Comparison of ENCODE assay signal across 14 mouse cellular contexts in genomic region chr16:20703071-20703470, GRCm38 (mm10). TPM values are rescaled to one million over a fixed set of nuclear protein-coding genes. Genes with fewer than 3 reads are reported as not detected.
DNase-seq lines count a peak whose midpoint lies in the region; ATAC-seq lines count a peak whose summit lies in the region.
"Had no signal": no experiment of that assay in that cellular context is flagged by ENCODE, and none has a peak within 500 bp of the region (broad histone marks: within the 10 kb centered on the region; RNA-seq: fewer than 3 reads in every experiment).

No protein-coding gene starts in this region.

- peak; percentile 31 to 58 for DNase-seq in adrenal gland, adult (ENCODE audit: inconsistent age in 2 of 2, low spot score in 1 of 2)
- DNase-seq in adrenal gland, adult 8-10 months, result no peak
- no peak for DNase-seq in heart, embryonic 10.5 days (ENCODE audit: low spot score)
- no peak for DNase-seq in heart, postnatal 25 days (ENCODE audit: low spot score)
- no peak for DNase-seq in embryo, embryonic 10 days (ENCODE audit: low spot score)

- H3K9me3 ChIP-seq in heart, embryonic 10.5 days, result no peaks in the 10 kb centered on the region
- no peaks in the 10 kb centered on the region for H3K9me3 ChIP-seq in midbrain, embryonic 15.5 days
- no peaks in the 10 kb centered on the region for H3K9me3 ChIP-seq in midbrain, embryonic 13.5 days
- no peaks in the 10 kb centered on the region for H3K9me3 ChIP-seq in liver, embryonic 16.5 days (replicated peaks; ENCODE audit: control insufficient read depth, low read length)
- H3K9me3 ChIP-seq: forebrain, embryonic 12.5 days; hindbrain, embryonic 15.5 days; limb, embryonic 12.5 days had no signal

- H3K36me3 ChIP-seq in heart, embryonic 10.5 days, result peaks cover 14% of the 10 kb centered on the region; the same call in 1 of the 2 replicates
- H3K36me3 ChIP-seq in midbrain, embryonic 15.5 days (replicated peaks), result peaks cover 10% of the 10 kb centered on the region
- H3K36me3 ChIP-seq in midbrain, embryonic 13.5 days, result peaks cover 83% of the 10 kb centered on the region
- peaks cover 2% of the 10 kb centered on the region; the same call in 1 of the 2 replicates for H3K36me3 ChIP-seq in liver, embryonic 16.5 days (ENCODE audit: control insufficient read depth, insufficient read depth)

- 0 out of 2 replicates have a peak overlapping the region, but pooled peaks have one; percentile 18 for H3K27ac ChIP-seq in heart, embryonic 10.5 days
- no peak overlapping the region for H3K27ac ChIP-seq in midbrain, embryonic 15.5 days
- H3K27ac ChIP-seq in midbrain, embryonic 13.5 days, result no peak overlapping the region
- peak overlapping the region; percentile 91 for H3K27ac ChIP-seq in liver, embryonic 16.5 days (ENCODE audit: low read length)

- peaks cover 32% of the 10 kb centered on the region for H3K4me1 ChIP-seq in heart, embryonic 10.5 days
- H3K4me1 ChIP-seq in midbrain, embryonic 15.5 days, result peaks cover 19% of the 10 kb centered on the region
- peaks cover 31% of the 10 kb centered on the region for H3K4me1 ChIP-seq in midbrain, embryonic 13.5 days (replicated peaks)
- H3K4me1 ChIP-seq in liver, embryonic 16.5 days (ENCODE audit: control insufficient read depth, low read depth, low read length), result peaks cover 64% of the 10 kb centered on the region

- 85% methylated on average over 10 of the region's 10 CpGs for WGBS in heart, embryonic 10.5 days
- 93% methylated on average over 10 of the region's 10 CpGs for WGBS in midbrain, embryonic 15.5 days
- 95% methylated on average over 10 of the region's 10 CpGs for WGBS in midbrain, embryonic 13.5 days
- 77% methylated on average over 10 of the region's 10 CpGs for WGBS in liver, embryonic 16.5 days (ENCODE audit: insufficient replicate concordance)

- H3K4me2 ChIP-seq in midbrain, embryonic 15.5 days, result no peak overlapping the region
- no peak overlapping the region; the same call in 1 of the 2 replicates for H3K4me2 ChIP-seq in midbrain, embryonic 13.5 days (replicated peaks)
- peak overlapping the region; percentile 28 for H3K4me2 ChIP-seq in liver, embryonic 16.5 days (ENCODE audit: low read depth, low read length)
- H3K4me2 ChIP-seq: hindbrain, embryonic 15.5 days had no signal

- intact Hi-C loops in heart, postnatal 25 days (cut with DNase I), result no loop called here

- 0 out of 2 replicates have a peak, but pooled peaks have one; percentile 1 for ATAC-seq in midbrain, embryonic 15.5 days (replicated peaks)
- no peak; the same call in 1 of the 2 replicates for ATAC-seq in midbrain, embryonic 13.5 days
- no peak for ATAC-seq in liver, embryonic 16.5 days (ENCODE audit: low read depth)
- ATAC-seq: activated CD4-positive, CD25-positive, alpha-beta regulatory T cell, adult 4 months had no signal

- peaks cover 5% of the 10 kb centered on the region; the same call in 1 of the 2 replicates for H3K27me3 ChIP-seq in heart, embryonic 10.5 days (ENCODE audit: insufficient read depth, poor library complexity, severe bottlenecking)
- no peaks in the 10 kb centered on the region for H3K27me3 ChIP-seq in midbrain, embryonic 15.5 days (replicated peaks)
- no peaks in the 10 kb centered on the region for H3K27me3 ChIP-seq in midbrain, embryonic 13.5 days
- H3K27me3 ChIP-seq in liver, embryonic 16.5 days (ENCODE audit: control insufficient read depth, insufficient read depth, low read depth, low read length), result no peaks in the 10 kb centered on the region; the same call in 1 of the 2 replicates
- H3K27me3 ChIP-seq: forebrain, embryonic 12.5 days; hindbrain, embryonic 15.5 days; limb, embryonic 12.5 days had no signal

- no peak overlapping the region for H3K4me3 ChIP-seq in heart, embryonic 10.5 days
- no peak overlapping the region for H3K4me3 ChIP-seq in midbrain, embryonic 15.5 days
- H3K4me3 ChIP-seq in midbrain, embryonic 13.5 days (replicated peaks), result no peak overlapping the region
- peak overlapping the region; percentile 4; the same call in 1 of the 2 replicates for H3K4me3 ChIP-seq in liver, embryonic 16.5 days (ENCODE audit: low read depth, low read length)
- H3K4me3 ChIP-seq: forebrain, embryonic 12.5 days; hindbrain, embryonic 15.5 days; limb, embryonic 12.5 days had no signal

- no peak overlapping the region for H3K9ac ChIP-seq in midbrain, embryonic 15.5 days
- no peak overlapping the region for H3K9ac ChIP-seq in midbrain, embryonic 13.5 days (replicated peaks)
- peak overlapping the region; percentile 17 for H3K9ac ChIP-seq in liver, embryonic 16.5 days (ENCODE audit: low read depth, low read length)
- H3K9ac ChIP-seq: hindbrain, embryonic 15.5 days; limb, embryonic 12.5 days had no signal

RNA-seq across cellular contexts. Expression of gene Fam131a, which starts 10.0 kb away (rescaled TPM):
- total RNA-seq in adrenal gland, adult 8-10 months (2022), result 10 to 100 TPM; 15.1 to 24.4 (median 19.7) TPM
- 2.5 TPM in 2 replicates for polyA plus RNA-seq in heart, embryonic 10.5 days (2016; fragmentation: Nextera tagmentation; extraction: Ambion mirVana)
- total RNA-seq in heart, postnatal 25 days (2021), result 10 to 100 TPM; 28.3 to 31.4 TPM
- 58.1 and 58.5 TPM in 2 replicates for polyA plus RNA-seq in midbrain, embryonic 15.5 days (2015; fragmentation: Nextera tagmentation; extraction: Ambion mirVana)
- 35.7 and 37.3 TPM in 2 replicates for polyA plus RNA-seq in midbrain, embryonic 13.5 days (2015; fragmentation: Nextera tagmentation; extraction: Ambion mirVana)
- polyA plus RNA-seq in liver, embryonic 16.5 days (2015; fragmentation: Nextera tagmentation; extraction: Ambion mirVana), result 1.4 and 2.3 TPM in 2 replicates
- total RNA-seq: megakaryocyte progenitor cell, adult 5-6 weeks; neutrophil, adult 5-6 weeks had no signal

RNA-seq across cellular contexts. Expression of gene Polr2h, which starts 14.4 kb away (rescaled TPM):
- total RNA-seq in adrenal gland, adult 8-10 months (2022), result 10 to 100 TPM; 44.3 to 56.0 (median 51.0) TPM
- polyA plus RNA-seq in heart, embryonic 10.5 days (2016; fragmentation: Nextera tagmentation; extraction: Ambion mirVana), result 68.8 and 103 TPM in 2 replicates
- 10 to 100 TPM in 1 of 2 experiments, 1 to 10 TPM in 1; 9.0 to 10.5 TPM for total RNA-seq in heart, postnatal 25 days (2021)
- polyA plus RNA-seq in midbrain, embryonic 15.5 days (2015; fragmentation: Nextera tagmentation; extraction: Ambion mirVana), result 82.3 and 90.6 TPM in 2 replicates
- 86.3 and 87.9 TPM in 2 replicates for polyA plus RNA-seq in midbrain, embryonic 13.5 days (2015; fragmentation: Nextera tagmentation; extraction: Ambion mirVana)
- 27.7 and 31.6 TPM in 2 replicates for polyA plus RNA-seq in liver, embryonic 16.5 days (2015; fragmentation: Nextera tagmentation; extraction: Ambion mirVana)

RNA-seq across cellular contexts. Expression of gene Clcn2, which starts 14.5 kb away (rescaled TPM):
- total RNA-seq in adrenal gland, adult 8-10 months (2022), result 10 to 100 TPM; 44.5 to 52.2 (median 47.6) TPM
- polyA plus RNA-seq in heart, embryonic 10.5 days (2016; fragmentation: Nextera tagmentation; extraction: Ambion mirVana), result 4.7 and 10.3 TPM in 2 replicates
- 1 to 10 TPM; 1.5 to 2.1 TPM for total RNA-seq in heart, postnatal 25 days (2021)
- 33.7 and 33.8 TPM in 2 replicates for polyA plus RNA-seq in midbrain, embryonic 15.5 days (2015; fragmentation: Nextera tagmentation; extraction: Ambion mirVana)
- polyA plus RNA-seq in midbrain, embryonic 13.5 days (2015; fragmentation: Nextera tagmentation; extraction: Ambion mirVana), result 20.6 and 32.0 TPM in 2 replicates
- 9.7 and 11.5 TPM in 2 replicates for polyA plus RNA-seq in liver, embryonic 16.5 days (2015; fragmentation: Nextera tagmentation; extraction: Ambion mirVana)

RNA-seq across cellular contexts. Expression of gene Chrd, which starts 29.9 kb away (rescaled TPM):
- total RNA-seq in adrenal gland, adult 8-10 months (2022), result 10 to 100 TPM; 10.2 to 30.3 (median 20.0) TPM
- 0.27 and 0.87 TPM in 2 replicates for polyA plus RNA-seq in heart, embryonic 10.5 days (2016; fragmentation: Nextera tagmentation; extraction: Ambion mirVana)
- total RNA-seq in heart, postnatal 25 days (2021), result 1 to 10 TPM; 2.0 to 2.7 TPM
- polyA plus RNA-seq in midbrain, embryonic 15.5 days (2015; fragmentation: Nextera tagmentation; extraction: Ambion mirVana), result 5.6 and 5.7 TPM in 2 replicates
- 3.8 and 4.3 TPM in 2 replicates for polyA plus RNA-seq in midbrain, embryonic 13.5 days (2015; fragmentation: Nextera tagmentation; extraction: Ambion mirVana)
- 0.32 and 0.39 TPM in 2 replicates for polyA plus RNA-seq in liver, embryonic 16.5 days (2015; fragmentation: Nextera tagmentation; extraction: Ambion mirVana)
- total RNA-seq: megakaryocyte progenitor cell, adult 5-6 weeks; neutrophil, adult 5-6 weeks had no signal
- polyA plus RNA-seq: activated CD4-positive, CD25-positive, alpha-beta regulatory T cell, adult 4 months had no signal

RNA-seq across cellular contexts. Expression of gene Thpo, which starts 31.2 kb away (rescaled TPM):
- total RNA-seq in adrenal gland, adult 8-10 months (2022), result 1 to 10 TPM; 2.3 to 3.1 (median 2.7) TPM
- polyA plus RNA-seq in heart, embryonic 10.5 days (2016; fragmentation: Nextera tagmentation; extraction: Ambion mirVana), result 0.49 and 1.1 TPM in 2 replicates
- under 1 TPM in 1 of 2 experiments, not detected in 1; 0.50 TPM for total RNA-seq in heart, postnatal 25 days (2021)
- 1.3 and 1.7 TPM in 2 replicates for polyA plus RNA-seq in midbrain, embryonic 15.5 days (2015; fragmentation: Nextera tagmentation; extraction: Ambion mirVana)
- 0.71 and 1.4 TPM in 2 replicates for polyA plus RNA-seq in midbrain, embryonic 13.5 days (2015; fragmentation: Nextera tagmentation; extraction: Ambion mirVana)
- polyA plus RNA-seq in liver, embryonic 16.5 days (2015; fragmentation: Nextera tagmentation; extraction: Ambion mirVana), result 5.1 and 6.1 TPM in 2 replicates
- total RNA-seq: megakaryocyte progenitor cell, adult 5-6 weeks; neutrophil, adult 5-6 weeks had no signal

Comparison
In these comparisons a context has a peak if more than half of its experiments do, and no peak if none do; other contexts are left out.
1. DNase-seq: peak in adrenal gland, adult (2 of 2); none in adrenal gland, adult 8-10 months (single experiment), heart, embryonic 10.5 days (single experiment), heart, postnatal 25 days (single experiment) and embryo, embryonic 10 days (single experiment).
2. H3K27ac ChIP-seq: peak in heart, embryonic 10.5 days (single experiment) and liver, embryonic 16.5 days (single experiment); none in midbrain, embryonic 15.5 days (single experiment) and midbrain, embryonic 13.5 days (single experiment).
3. RNA of gene Fam131a, which starts 10.0 kb away (polyA plus RNA-seq): 58.1 to 58.5 TPM in midbrain, embryonic 15.5 days and 35.7 to 37.3 TPM in midbrain, embryonic 13.5 days; 2.5 TPM in heart, embryonic 10.5 days and 1.4 to 2.3 TPM in liver, embryonic 16.5 days; every median in the first group is over 10 times any median in the second.